Mouse (Mus musculus) liver, embryonic 14.5 days (tissue): ENCODE measurements around the gene Vwa3b.

ENCODE experiments used
- CTCF ChIP-seq: IDR thresholded peaks from 2 replicates; pipeline ENCODE4 v1.5.1; 2016; ENCODE audit warnings: antibody characterized with exemption, low read depth, control low read depth
- EP300 ChIP-seq: IDR thresholded peaks from 2 replicates; pipeline ENCODE4 v1.6.1; 2016; ENCODE audit warnings: antibody characterized with exemption, low read depth

- TF ChIP-seq CTCF (no peak), EP300 (no peak)
Measured at GRCm38 (mm10) chr1:37167918-37168317, 141.5 kb downstream of the Vwa3b start.
